Mouse (Mus musculus): ENCODE data around the gene Il2rb. TPM values are rescaled to one million over a fixed set of nuclear protein-coding genes. Genes with fewer than 3 reads are reported as not detected.
A peak's percentile ranks its signal among the peaks of the same experiment; 100 is the strongest.

Gene Il2rb
- total RNA-seq, 2 experiments from 2014 or later, result 0.27 to 0.41 TPM

- DNase-seq, result peak; percentile 60
Measured at GRCm38 (mm10) chr15:78520112-78520715, 25.1 kb upstream of the Il2rb start.

GRCm38 (mm10) chr15:78518221-78518620 lies 23.1 kb upstream of the Il2rb start:
- no peak for DNase-seq

GRCm38 (mm10) chr15:78515759-78516158 lies 20.7 kb upstream of the Il2rb start:
- DNase-seq, result no peak

- peak; percentile 90 for DNase-seq
Measured at GRCm38 (mm10) chr15:78514393-78515146, 19.5 kb upstream of the Il2rb start.

GRCm38 (mm10) chr15:78513019-78513418 lies 17.9 kb upstream of the Il2rb start:
- DNase-seq, result no peak

- DNase-seq, result no peak
Measured at GRCm38 (mm10) chr15:78511951-78512350, 16.9 kb upstream of the Il2rb start.

GRCm38 (mm10) chr15:78510736-78511135 lies 15.7 kb upstream of the Il2rb start:
- DNase-seq, result no peak

- no peak for DNase-seq
Measured at GRCm38 (mm10) chr15:78510121-78510576, 15.1 kb upstream of the Il2rb start.

- DNase-seq, result no peak
Measured at GRCm38 (mm10) chr15:78509297-78509899, 14.3 kb upstream of the Il2rb start.

GRCm38 (mm10) chr15:78508443-78508842 lies 13.4 kb upstream of the Il2rb start:
- no peak for DNase-seq

- DNase-seq, result no peak
Measured at GRCm38 (mm10) chr15:78505541-78505940, 10.5 kb upstream of the Il2rb start.

- no peak for DNase-seq
Measured at GRCm38 (mm10) chr15:78504816-78505215, 9.7 kb upstream of the Il2rb start.

- no peak for DNase-seq
Measured at GRCm38 (mm10) chr15:78504013-78504412, 8.9 kb upstream of the Il2rb start.

GRCm38 (mm10) chr15:78502437-78503132 lies 7.5 kb upstream of the Il2rb start:
- no peak for DNase-seq

- no peak for DNase-seq
Measured at GRCm38 (mm10) chr15:78493401-78494010, 1.6 kb downstream of the Il2rb start.

- no peak for DNase-seq
Measured at GRCm38 (mm10) chr15:78491301-78491700, 3.8 kb downstream of the Il2rb start.

- no peak for DNase-seq
Measured at GRCm38 (mm10) chr15:78489906-78490305, 5.2 kb downstream of the Il2rb start.

GRCm38 (mm10) chr15:78489248-78489647 lies 5.8 kb downstream of the Il2rb start:
- DNase-seq, result no peak

- DNase-seq, result no peak
Measured at GRCm38 (mm10) chr15:78487066-78487465, 8.0 kb downstream of the Il2rb start.

- DNase-seq, result no peak
Measured at GRCm38 (mm10) chr15:78486564-78486963, 8.5 kb downstream of the Il2rb start.

GRCm38 (mm10) chr15:78483311-78483710 lies 11.8 kb downstream of the Il2rb start:
- DNase-seq, result no peak

- no peak for DNase-seq
Measured at GRCm38 (mm10) chr15:78482518-78482917, 12.6 kb downstream of the Il2rb start.
